Mouse (Mus musculus) kidney, embryonic 14.5 days (tissue): Measurements from ENCODE around the gene 1700123L14Rik. TPM values are rescaled to one million over a fixed set of nuclear protein-coding genes. Genes with fewer than 3 reads are reported as not detected.
"Not testable (repeated sequence)": the region's sequence is repeated elsewhere in the genome, so short reads cannot be mapped to it uniquely, and the experiment has no call there.

Experiments
- ATAC-seq: fragments of 200-750 bp; cut with Nextera tagmentation; 2 replicates; pipeline ENCODE4 v1.8.0; 2017; ENCODE audit warnings: moderate number of reproducible peaks, mild to moderate bottlenecking, moderate TSS enrichment, moderate library complexity; ENCODE audit not compliant: low FRiP score, low TSS enrichment
- H3K27ac ChIP-seq: fragments of 300-500 bp; sonication (generic); 2 replicates; pipeline ENCODE4 v1.5.1; 2014; ENCODE audit warnings: low read depth, mild to moderate bottlenecking, low read length, moderate library complexity, mixed read lengths
- H3K27me3 ChIP-seq: fragments of 300-500 bp; sonication (generic); 2 replicates; pipeline ENCODE4 v1.6.1; 2014; ENCODE audit warnings: mild to moderate bottlenecking, low read length; ENCODE audit not compliant: control insufficient read depth, insufficient read depth
- H3K36me3 ChIP-seq: fragments of 300-500 bp; sonication (generic); 2 replicates; pipeline ENCODE4 v1.6.1; 2014; ENCODE audit warnings: low read length, mixed read lengths; ENCODE audit not compliant: control insufficient read depth, insufficient read depth
- H3K4me1 ChIP-seq: fragments of 300-500 bp; sonication (generic); 2 replicates; pipeline ENCODE4 v1.6.1; 2014; ENCODE audit warnings: low read length, mixed read lengths; ENCODE audit not compliant: control insufficient read depth, insufficient read depth
- H3K4me2 ChIP-seq: fragments of 300-500 bp; sonication (generic); replicated peaks from 2 replicates; pipeline ENCODE4 v1.6.1; 2014; ENCODE audit warnings: low read depth, mild to moderate bottlenecking, low read length
- H3K4me3 ChIP-seq: fragments of 300-500 bp; sonication (generic); 2 replicates; pipeline ENCODE4 v1.5.1; 2014; ENCODE audit warnings: mild to moderate bottlenecking, low read length
- H3K9ac ChIP-seq: fragments of 300-500 bp; sonication (generic); 2 replicates; pipeline ENCODE4 v1.6.1; 2014; ENCODE audit warnings: low read depth, mild to moderate bottlenecking, low read length, moderate library complexity
- H3K9me3 ChIP-seq: fragments of 300-500 bp; sonication (generic); 2 replicates; pipeline ENCODE4 v1.6.1; 2016; ENCODE audit warnings: low read length; ENCODE audit not compliant: control insufficient read depth
- WGBS: fragments of 180-500 bp; shearing (Covaris S2); extraction: QIAGEN DNeasy Blood & Tissue Kit; methylation state at CpG from one replicate; pipeline ENCODE4 v1.1.7; 2014; 5-methylcytosine and 5-hydroxymethylcytosine counted together
- polyA plus RNA-seq: library from polyadenylated mRNA; unstranded; fragments of >200 nt; fragmentation: Nextera tagmentation; extraction: Ambion mirVana; gene quantifications from 2 replicates; pipeline ENCODE4 v1.2.1, GENCODE M21; 2014

1700123L14Rik gene
- not detected in 2 replicates for polyA plus RNA-seq

DNA sequence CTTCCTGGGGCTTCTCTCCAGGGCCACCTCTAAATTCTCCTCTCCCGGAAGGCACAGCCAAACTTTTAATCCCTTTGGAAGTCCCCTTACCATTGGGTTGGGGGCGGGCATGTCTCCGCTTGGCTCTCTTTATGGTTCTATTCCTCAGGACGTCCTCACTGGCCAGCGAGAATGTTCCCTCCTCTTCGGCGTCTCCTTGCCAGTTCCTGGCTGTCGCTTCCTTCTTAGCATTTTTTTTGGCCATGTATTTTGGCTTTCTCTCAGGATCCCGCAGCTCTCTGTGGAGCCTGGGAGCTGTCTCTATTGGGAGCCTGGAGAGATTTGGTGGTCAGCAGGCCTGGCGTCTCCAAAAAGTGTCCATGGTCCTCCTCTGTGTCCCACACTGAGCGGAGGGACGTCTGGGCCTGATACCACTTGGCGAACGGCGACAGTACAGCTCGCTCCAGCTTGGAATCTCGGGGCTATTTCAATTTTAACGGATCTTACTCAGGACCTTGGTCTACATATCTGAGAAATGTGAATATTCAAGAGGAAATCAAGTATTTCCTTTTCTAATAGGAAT is at the start of gene 1700123L14Rik:
Gene 1700123L14Rik (minus strand): TSS at position 426 of the 562 bp plus-strand sequence.
- Histone ChIP-seq H3K27ac (no peak within 1 kb of the TSS), H3K9ac (no peak within 1 kb of the TSS), H3K4me1 (no peaks in the 10 kb centered on the region), H3K27me3 (no peaks in the 10 kb centered on the region), H3K4me3 (no peak within 1 kb of the TSS), H3K9me3 (no peaks in the 10 kb centered on the region), H3K36me3 (no peaks in the 10 kb centered on the region), H3K4me2 (no peak within 1 kb of the TSS)
- whole genome bisulfite sequencing, result 85% methylated on average over 18 of the region's 18 CpGs
- no peak for ATAC-seq

GRCm38 (mm10) chr6:96205395-96205794 is 39.4 kb upstream of the 1700123L14Rik start:
- Histone ChIP-seq H3K36me3 (no peaks in the 10 kb centered on the region), H3K9ac (no peak overlapping the region), H3K4me2 (no peak overlapping the region), H3K27me3 (no peaks in the 10 kb centered on the region), H3K27ac (no peak overlapping the region), H3K4me1 (no peaks in the 10 kb centered on the region), H3K4me3 (no peak overlapping the region), H3K9me3 (no peaks in the 10 kb centered on the region)
- ATAC-seq, result no peak
- 96% methylated on average over 2 of the region's 2 CpGs for WGBS

- H3K36me3 ChIP-seq, ATAC-seq, H3K27ac ChIP-seq, H3K4me2 ChIP-seq, H3K4me1 ChIP-seq, H3K27me3 ChIP-seq, H3K4me3 ChIP-seq, H3K9ac ChIP-seq, H3K9me3 ChIP-seq: not testable (repeated sequence)
- WGBS, result 91% methylated on average over 2 of the region's 2 CpGs
These were observed 32.9 kb upstream of the 1700123L14Rik start for GRCm38 (mm10) chr6:96198991-96199390.

DNA sequence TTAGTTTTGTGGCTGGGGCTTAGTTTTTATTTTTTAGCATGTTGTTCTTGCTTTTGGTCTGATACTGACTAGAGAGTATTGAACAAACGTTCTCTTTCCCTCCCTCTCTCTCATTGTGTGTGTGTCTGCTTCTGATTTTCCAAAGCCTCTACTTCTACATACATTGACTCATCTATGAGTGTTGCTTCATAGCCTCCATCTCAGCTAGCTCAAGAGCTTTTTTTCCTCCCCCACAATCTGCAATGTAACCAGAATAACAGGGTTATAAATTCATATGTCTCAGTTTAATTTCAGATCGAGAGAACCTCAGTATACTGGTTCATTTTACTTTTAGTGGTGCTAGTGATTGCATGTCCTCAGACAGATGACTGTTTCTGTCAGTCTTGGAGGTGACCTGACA is 20.5 kb upstream of the 1700123L14Rik start:
- Histone ChIP-seq H3K4me2 (no peak overlapping the region), H3K4me3 (no peak overlapping the region), H3K27me3 (no peaks in the 10 kb centered on the region), H3K36me3 (no peaks in the 10 kb centered on the region), H3K9me3 (no peaks in the 10 kb centered on the region), H3K4me1 (no peaks in the 10 kb centered on the region), H3K27ac (no peak overlapping the region), H3K9ac (no peak overlapping the region)
- ATAC-seq, result no peak
- WGBS, result 80% methylated on average over 2 of the region's 2 CpGs

- Histone ChIP-seq H3K4me2 (no peak overlapping the region), H3K27ac (no peak overlapping the region), H3K36me3 (no peaks in the 10 kb centered on the region), H3K9ac (no peak overlapping the region), H3K9me3 (no peaks in the 10 kb centered on the region), H3K27me3 (no peaks in the 10 kb centered on the region), H3K4me3 (no peak overlapping the region), H3K4me1 (no peaks in the 10 kb centered on the region)
- ATAC-seq, result no peak
- WGBS, result 65% methylated on average over 4 of the region's 4 CpGs
These were observed 17.3 kb upstream of the 1700123L14Rik start for GRCm38 (mm10) chr6:96183392-96183791.

- H3K4me1 ChIP-seq, result no peaks in the 10 kb centered on the region
- no peaks in the 10 kb centered on the region for H3K27me3 ChIP-seq
- H3K36me3 ChIP-seq, result no peaks in the 10 kb centered on the region
- H3K4me3 ChIP-seq, result no peak overlapping the region
- ATAC-seq, result no peak
- H3K9ac ChIP-seq, result no peak overlapping the region
- H3K9me3 ChIP-seq, result no peaks in the 10 kb centered on the region
- no peak overlapping the region for H3K27ac ChIP-seq
- no peak overlapping the region for H3K4me2 ChIP-seq
These were observed 12.5 kb upstream of the 1700123L14Rik start for GRCm38 (mm10) chr6:96178530-96178929.

DNA sequence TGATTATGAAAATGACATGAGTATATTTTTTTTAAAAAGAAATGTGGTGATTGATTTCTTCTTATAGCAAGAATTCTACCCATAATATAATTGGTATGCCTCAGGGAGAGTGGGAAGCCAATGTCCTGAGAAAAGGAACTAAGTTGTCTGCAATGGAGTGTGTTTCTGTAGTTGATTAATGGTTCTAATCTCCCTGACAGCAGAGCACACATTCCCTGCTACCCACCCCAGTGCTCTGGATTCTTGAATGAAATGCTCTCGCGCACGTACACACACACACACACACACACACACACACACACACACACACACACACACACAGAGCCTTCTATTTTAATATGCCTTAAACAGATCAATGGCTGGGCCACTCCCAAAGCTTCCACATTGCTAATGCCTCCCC is 7.6 kb upstream of the 1700123L14Rik start:
- Histone ChIP-seq H3K4me1 (no peaks in the 10 kb centered on the region), H3K27ac (no peak overlapping the region), H3K27me3 (no peaks in the 10 kb centered on the region), H3K9me3 (no peaks in the 10 kb centered on the region), H3K36me3 (no peaks in the 10 kb centered on the region), H3K4me3 (no peak overlapping the region), H3K4me2 (no peak overlapping the region), H3K9ac (no peak overlapping the region)
- 86% methylated on average over 3 of the region's 3 CpGs for WGBS
- ATAC-seq, result no peak

DNA sequence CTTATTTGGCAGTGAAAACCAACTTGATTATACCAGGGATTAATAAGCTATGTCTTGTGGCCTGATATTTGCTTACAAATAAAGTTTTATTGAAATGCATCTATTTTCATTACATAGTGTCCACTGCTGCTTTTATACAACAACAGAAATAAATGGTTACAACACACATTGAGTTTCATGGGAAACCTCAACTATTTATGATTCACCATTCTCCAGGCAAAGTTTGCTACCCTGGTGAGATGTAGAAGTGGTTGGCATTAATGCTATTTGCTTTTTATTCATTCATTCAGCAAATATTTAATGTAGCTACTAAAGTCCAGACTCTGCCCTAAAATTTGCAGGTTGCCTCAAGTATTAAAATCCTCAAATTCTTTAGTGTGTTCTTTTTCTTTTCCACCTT is 988 bp upstream of the 1700123L14Rik start:
- ATAC-seq, result no peak
- Histone ChIP-seq H3K4me3 (no peak overlapping the region), H3K27me3 (no peaks in the 10 kb centered on the region), H3K9ac (no peak overlapping the region), H3K36me3 (no peaks in the 10 kb centered on the region), H3K27ac (no peak overlapping the region), H3K9me3 (no peaks in the 10 kb centered on the region), H3K4me2 (no peak overlapping the region), H3K4me1 (no peaks in the 10 kb centered on the region)

DNA sequence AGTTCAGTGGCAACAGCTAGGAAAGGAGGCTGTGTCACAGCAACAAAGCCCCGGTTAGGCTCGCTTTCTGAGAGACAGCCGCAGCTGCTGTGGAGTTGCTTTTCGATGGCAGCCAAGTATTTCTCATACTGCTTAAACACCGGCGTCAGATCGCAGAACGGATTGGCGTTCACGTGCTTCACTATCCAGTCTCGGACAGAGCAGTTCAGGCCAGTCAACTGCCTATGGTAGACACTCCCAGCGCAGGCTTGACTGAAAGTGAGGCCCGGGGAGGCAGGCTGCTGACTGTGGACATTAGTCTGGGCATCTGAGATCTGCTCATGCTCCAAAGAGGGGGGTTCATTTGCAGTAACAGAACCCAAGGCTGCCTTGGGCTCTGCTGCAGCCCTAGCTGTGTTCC is 640 bp downstream of the 1700123L14Rik start:
- no peaks in the 10 kb centered on the region for H3K9me3 ChIP-seq
- no peaks in the 10 kb centered on the region for H3K4me1 ChIP-seq
- H3K36me3 ChIP-seq, result no peaks in the 10 kb centered on the region
- no peak overlapping the region for H3K9ac ChIP-seq
- no peak overlapping the region for H3K27ac ChIP-seq
- no peak overlapping the region for H3K4me3 ChIP-seq
- no peak overlapping the region for H3K4me2 ChIP-seq
- no peaks in the 10 kb centered on the region for H3K27me3 ChIP-seq
- WGBS, result 93% methylated on average over 13 of the region's 13 CpGs
- no peak for ATAC-seq
